Mouse (Mus musculus): ENCODE measurements around the gene Fgfrl1. TPM values are rescaled to one million over a fixed set of nuclear protein-coding genes. Genes with fewer than 3 reads are reported as not detected.

Gene Fgfrl1
- polyA plus RNA-seq, 1 experiment from 2014 or later = 25.9 TPM

DNA sequence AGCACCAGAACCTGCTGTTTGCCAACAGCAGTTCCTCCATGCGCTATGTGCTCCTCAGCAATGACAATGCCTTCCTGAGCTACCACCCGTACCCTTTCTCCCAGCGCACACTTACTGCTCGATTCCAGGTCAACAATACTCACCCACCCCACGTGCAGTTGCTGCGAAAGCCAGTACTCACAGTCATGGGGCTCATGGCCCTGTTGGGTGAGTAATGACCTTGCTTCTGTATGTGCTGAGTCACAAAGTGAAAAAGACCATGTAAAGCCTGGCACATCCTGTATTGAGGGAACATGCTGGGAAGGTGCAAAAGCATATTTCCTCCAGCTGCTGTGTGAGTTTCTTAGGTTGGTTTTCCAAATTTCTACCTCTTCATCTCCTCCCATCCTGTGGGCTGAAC is 11.3 kb upstream of the Fgfrl1 start:
- H3K27ac ChIP-seq = no peak overlapping the region
- WGBS = 84% methylated on average over 6 of the region's 6 CpGs
- ATAC-seq (ENCODE audit: insufficient read depth, low FRiP score, low read depth) = no peak
- H3K9me3 ChIP-seq = no peaks in the 10 kb centered on the region
- peaks cover 12% of the 10 kb centered on the region for H3K4me1 ChIP-seq
- no peak overlapping the region for H3K4me3 ChIP-seq (replicated peaks)
- no peak overlapping the region for H3K9ac ChIP-seq
- H3K36me3 ChIP-seq = no peaks in the 10 kb centered on the region
- H3K27me3 ChIP-seq (replicated peaks) = no peaks in the 10 kb centered on the region
- no peak overlapping the region for H3K4me2 ChIP-seq

GRCm38 (mm10) chr5:108689091-108689490 is 3.1 kb upstream of the Fgfrl1 start:
- 70% methylated on average over 5 of the region's 5 CpGs for WGBS

DNA sequence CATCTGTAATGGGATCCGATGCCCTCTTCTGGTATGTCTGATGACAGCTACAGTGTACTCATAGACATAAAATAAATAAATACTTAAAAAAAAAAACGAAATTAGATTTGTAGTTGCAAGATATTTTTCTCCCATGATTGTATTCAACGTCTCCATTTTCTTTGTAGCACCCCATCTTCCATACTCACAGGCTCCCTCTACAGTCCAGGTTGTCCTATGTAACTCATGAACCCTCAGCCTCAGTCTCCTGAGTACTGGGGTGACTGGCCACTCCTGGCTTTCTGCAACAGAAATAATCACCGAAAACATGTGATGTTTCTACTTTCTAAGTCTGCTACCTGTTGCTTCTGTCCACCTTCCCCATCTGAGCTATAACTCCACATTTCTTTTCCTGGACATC is 1.0 kb upstream of the Fgfrl1 start:
- Histone ChIP-seq H3K27ac (no peak overlapping the region), H3K9ac (no peak overlapping the region), H3K36me3 (no peaks in the 10 kb centered on the region), H3K27me3 (replicated peaks) (no peaks in the 10 kb centered on the region), H3K4me2 (no peak overlapping the region), H3K4me3 (replicated peaks) (no peak overlapping the region), H3K4me1 (peaks cover 21% of the 10 kb centered on the region), H3K9me3 (no peaks in the 10 kb centered on the region)
- ATAC-seq (ENCODE audit: insufficient read depth, low FRiP score, low read depth) = no peak
- 71% methylated on average over 4 of the region's 4 CpGs for WGBS

More at GRCm38 (mm10) chr5:108689091-108689490, 3.1 kb upstream of the Fgfrl1 start:
- Histone ChIP-seq H3K4me3 (replicated peaks) (no peak overlapping the region), H3K4me1 (0 out of 2 replicates have a peak, but pooled peaks cover 11% of the 10 kb centered on the region), H3K27me3 (replicated peaks) (no peaks in the 10 kb centered on the region), H3K36me3 (no peaks in the 10 kb centered on the region), H3K4me2 (no peak overlapping the region), H3K9me3 (no peaks in the 10 kb centered on the region), H3K9ac (no peak overlapping the region), H3K27ac (no peak overlapping the region)
- ATAC-seq (ENCODE audit: insufficient read depth, low FRiP score, low read depth) = no peak

GRCm38 (mm10) chr5:108693872-108694288 is 1.7 kb downstream of the Fgfrl1 start:
- no peaks in the 10 kb centered on the region for H3K9me3 ChIP-seq
- H3K27ac ChIP-seq = peak overlapping the region; percentile 50; the same call in 1 of the 2 replicates
- peak; percentile 95 for ATAC-seq (ENCODE audit: insufficient read depth, low FRiP score, low read depth)
- WGBS = 1% methylated on average over 29 of the region's 43 CpGs
- no peaks in the 10 kb centered on the region for H3K36me3 ChIP-seq
- H3K4me3 ChIP-seq (replicated peaks) = peak overlapping the region; percentile 75
- no peaks in the 10 kb centered on the region for H3K27me3 ChIP-seq (replicated peaks)
- H3K4me1 ChIP-seq = peaks cover 31% of the 10 kb centered on the region
- peak overlapping the region; percentile 75 for H3K4me2 ChIP-seq
- H3K9ac ChIP-seq = peak overlapping the region; percentile 56

DNA sequence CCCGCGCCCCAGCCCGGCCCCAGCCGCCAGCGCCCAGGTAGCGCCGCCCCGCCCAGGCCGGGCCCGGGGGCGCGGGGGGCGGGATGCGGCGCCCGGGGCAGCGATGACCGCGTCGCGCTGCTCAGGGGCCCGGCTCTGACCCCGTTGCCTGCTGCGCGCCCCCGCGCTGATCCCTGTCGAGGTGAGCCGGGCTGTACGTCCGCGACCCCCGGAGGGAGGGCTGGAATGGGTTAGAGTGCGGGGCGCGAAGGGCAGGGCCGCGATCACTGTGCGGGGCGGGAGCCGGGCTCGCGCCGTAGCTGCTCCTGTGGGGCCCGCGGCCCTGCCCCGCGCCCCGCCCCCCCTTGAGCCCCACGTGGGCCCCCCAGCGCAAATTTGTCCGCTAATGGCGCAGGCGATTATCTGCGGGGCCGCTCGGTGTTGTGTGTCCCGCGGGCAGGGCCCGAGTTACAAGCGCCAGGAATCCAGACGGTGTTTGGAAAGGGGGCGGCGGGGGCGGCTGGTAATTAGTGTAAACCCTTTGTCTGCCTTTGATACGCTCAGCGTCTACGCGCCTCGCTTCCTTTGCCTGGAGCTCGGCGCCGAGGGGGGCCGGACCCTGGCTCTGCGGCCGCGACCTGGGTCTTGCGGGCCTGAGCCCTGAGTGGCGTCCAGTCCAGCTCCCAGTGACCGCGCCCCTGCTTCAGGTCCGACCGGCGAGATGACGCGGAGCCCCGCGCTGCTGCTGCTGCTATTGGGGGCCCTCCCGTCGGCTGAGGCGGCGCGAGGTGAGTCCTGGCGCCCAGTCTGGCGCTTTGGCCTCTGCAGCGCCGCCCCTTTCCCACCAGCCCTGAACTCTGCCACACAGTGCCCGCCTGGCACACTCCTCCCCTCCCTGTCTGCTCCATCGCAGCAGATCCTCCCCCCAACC is 2.4 kb downstream of the Fgfrl1 start:
- WGBS = under 1% methylated on average over 92 of the region's 99 CpGs
- Histone ChIP-seq H3K9me3 (no peaks in the 10 kb centered on the region), H3K27me3 (replicated peaks) (no peaks in the 10 kb centered on the region), H3K4me3 (replicated peaks) (peak overlapping the region; percentile 75), H3K9ac (peak overlapping the region; percentile 56), H3K4me2 (peak overlapping the region; percentile 75), H3K4me1 (peaks cover 34% of the 10 kb centered on the region), H3K36me3 (no peaks in the 10 kb centered on the region), H3K27ac (peak overlapping the region; percentile 50)
- peak; percentile 47 for ATAC-seq (ENCODE audit: insufficient read depth, low FRiP score, low read depth)

GRCm38 (mm10) chr5:108695861-108696260 is 3.7 kb downstream of the Fgfrl1 start:
- H3K36me3 ChIP-seq = no peaks in the 10 kb centered on the region
- H3K9me3 ChIP-seq = no peaks in the 10 kb centered on the region
- ATAC-seq (ENCODE audit: insufficient read depth, low FRiP score, low read depth) = no peak
- H3K27me3 ChIP-seq (replicated peaks) = no peaks in the 10 kb centered on the region
- H3K27ac ChIP-seq = no peak overlapping the region
- peaks cover 42% of the 10 kb centered on the region for H3K4me1 ChIP-seq
- no peak overlapping the region for H3K9ac ChIP-seq
- 0 out of 2 replicates have a peak overlapping the region, but pooled peaks have one; percentile 75 for H3K4me2 ChIP-seq
- no peak overlapping the region for H3K4me3 ChIP-seq (replicated peaks)
- WGBS = 87% methylated on average over 12 of the region's 12 CpGs

DNA sequence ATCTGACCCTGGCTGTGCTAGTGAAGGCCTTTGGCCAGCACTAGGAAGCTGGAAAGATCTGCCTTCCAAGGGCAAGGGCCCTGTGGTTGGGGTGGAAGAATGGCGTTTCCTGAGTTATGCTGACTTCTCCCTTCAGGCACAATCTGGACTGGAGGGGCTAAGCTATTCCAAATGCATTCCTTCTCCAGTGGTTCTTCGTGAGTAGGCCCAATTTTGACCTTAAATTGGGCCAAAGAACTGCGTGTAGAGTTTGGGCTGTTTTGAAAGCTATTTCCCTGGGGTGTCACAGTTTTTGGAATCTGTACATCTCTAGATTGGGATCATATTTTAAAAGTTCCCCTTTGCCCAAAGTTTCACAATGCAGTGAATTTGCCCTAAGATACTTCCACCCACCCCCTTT is 4.4 kb downstream of the Fgfrl1 start:
- Histone ChIP-seq H3K27ac (peak overlapping the region; percentile 61), H3K9ac (no peak overlapping the region), H3K9me3 (no peaks in the 10 kb centered on the region), H3K4me3 (replicated peaks) (no peak overlapping the region), H3K36me3 (no peaks in the 10 kb centered on the region), H3K4me2 (0 out of 2 replicates have a peak overlapping the region, but pooled peaks have one; percentile 8), H3K4me1 (peaks cover 46% of the 10 kb centered on the region), H3K27me3 (replicated peaks) (no peaks in the 10 kb centered on the region)
- no peak for ATAC-seq (ENCODE audit: insufficient read depth, low FRiP score, low read depth)
- 79% methylated on average over 3 of the region's 3 CpGs for WGBS

DNA sequence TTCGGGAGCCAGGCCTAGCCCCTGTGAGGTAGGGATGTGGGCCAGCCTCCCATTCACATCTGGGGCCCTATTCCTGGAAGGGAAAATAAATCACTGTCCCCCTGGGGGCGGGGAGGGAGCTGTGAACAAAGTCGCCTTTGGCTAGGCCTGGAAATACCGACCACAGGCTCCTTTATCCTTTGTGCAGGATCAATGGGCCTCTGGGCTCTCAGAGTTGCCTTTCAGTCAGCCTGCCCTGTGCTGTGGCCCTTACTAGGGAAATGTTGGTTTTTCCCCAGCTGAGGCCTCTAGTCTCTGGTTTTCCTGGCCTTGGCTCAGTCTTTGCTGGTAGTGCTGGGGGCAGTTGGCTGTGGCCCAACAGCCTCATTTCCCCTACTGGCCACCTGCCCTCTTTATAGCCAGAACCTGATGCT is 5.2 kb downstream of the Fgfrl1 start:
- Histone ChIP-seq H3K27ac (peak overlapping the region; percentile 61), H3K36me3 (no peaks in the 10 kb centered on the region), H3K4me1 (peaks cover 40% of the 10 kb centered on the region), H3K9me3 (no peaks in the 10 kb centered on the region), H3K4me3 (replicated peaks) (no peak overlapping the region), H3K4me2 (no peak overlapping the region), H3K27me3 (replicated peaks) (no peaks in the 10 kb centered on the region), H3K9ac (no peak overlapping the region)
- 30% methylated on average over 4 of the region's 4 CpGs for WGBS
- no peak for ATAC-seq (ENCODE audit: insufficient read depth, low FRiP score, low read depth)

GRCm38 (mm10) chr5:108700346-108700745 is 8.2 kb downstream of the Fgfrl1 start:
- WGBS = 29% methylated on average over 3 of the region's 3 CpGs
- Histone ChIP-seq H3K27ac (peak overlapping the region; percentile 79), H3K36me3 (0 out of 2 replicates have a peak, but pooled peaks cover 9% of the 10 kb centered on the region), H3K4me1 (peaks cover 40% of the 10 kb centered on the region), H3K4me2 (peak overlapping the region; percentile 23; the same call in 1 of the 2 replicates), H3K9me3 (no peaks in the 10 kb centered on the region), H3K27me3 (replicated peaks) (no peaks in the 10 kb centered on the region), H3K4me3 (replicated peaks) (no peak overlapping the region), H3K9ac (no peak overlapping the region)
- ATAC-seq (ENCODE audit: insufficient read depth, low FRiP score, low read depth) = peak; percentile 85

GRCm38 (mm10) chr5:108701341-108702021 is 9.3 kb downstream of the Fgfrl1 start:
- Histone ChIP-seq H3K27me3 (replicated peaks) (no peaks in the 10 kb centered on the region), H3K36me3 (peaks cover 17% of the 10 kb centered on the region; the same call in 1 of the 2 replicates), H3K9me3 (no peaks in the 10 kb centered on the region), H3K4me3 (replicated peaks) (no peak overlapping the region), H3K4me2 (no peak overlapping the region), H3K27ac (no peak overlapping the region), H3K9ac (no peak overlapping the region), H3K4me1 (peaks cover 34% of the 10 kb centered on the region)
- no peak for ATAC-seq (ENCODE audit: insufficient read depth, low FRiP score, low read depth)
- 79% methylated on average over 10 of the region's 10 CpGs for WGBS

GRCm38 (mm10) chr5:108703754-108704626 is 11.8 kb downstream of the Fgfrl1 start:
- Histone ChIP-seq H3K9me3 (no peaks in the 10 kb centered on the region), H3K9ac (no peak overlapping the region), H3K27me3 (replicated peaks) (no peaks in the 10 kb centered on the region), H3K36me3 (peaks cover 25% of the 10 kb centered on the region; the same call in 1 of the 2 replicates), H3K4me2 (no peak overlapping the region), H3K4me3 (replicated peaks) (no peak overlapping the region), H3K4me1 (peaks cover 24% of the 10 kb centered on the region), H3K27ac (peak overlapping the region; percentile 51; the same call in 1 of the 2 replicates)
- WGBS = 68% methylated on average over 12 of the region's 12 CpGs
- peak; percentile 37 for ATAC-seq (ENCODE audit: insufficient read depth, low FRiP score, low read depth)

Data from stomach, embryonic 15.5 days (tissue).